Mouse (Mus musculus) lung, embryonic 14.5 days (tissue): Measurements from ENCODE around the gene Btnl4. TPM values are rescaled to one million over a fixed set of nuclear protein-coding genes. Genes with fewer than 3 reads are reported as not detected.
"Not testable (repeated sequence)": the region's sequence is repeated elsewhere in the genome, so short reads cannot be mapped to it uniquely, and the experiment has no call there.

Source experiments
- ATAC-seq: fragments of 200-750 bp; cut with Nextera tagmentation; 2 replicates; pipeline ENCODE4 v1.8.0; 2017; ENCODE audit warnings: mild to moderate bottlenecking, moderate TSS enrichment, moderate library complexity; ENCODE audit not compliant: insufficient read depth
- DNase-seq: peaks from one replicate; pipeline ENCODE4 v3.0.0-alpha.2; 2015
- H3K27ac ChIP-seq: fragments of 300-500 bp; sonication (generic); 2 replicates; pipeline ENCODE4 v1.5.1; 2014; ENCODE audit warnings: low read depth, mild to moderate bottlenecking, moderate library complexity
- H3K27me3 ChIP-seq: fragments of 300-500 bp; sonication (generic); 2 replicates; pipeline ENCODE4 v1.6.1; 2014; ENCODE audit warnings: low read length, control low read depth; ENCODE audit not compliant: insufficient read depth
- H3K36me3 ChIP-seq: fragments of 300-500 bp; sonication (generic); 2 replicates; pipeline ENCODE4 v1.6.1; 2014; ENCODE audit warnings: control low read depth; ENCODE audit not compliant: insufficient read depth
- H3K4me1 ChIP-seq: fragments of 300-500 bp; sonication (generic); 2 replicates; pipeline ENCODE4 v1.6.1; 2014; ENCODE audit warnings: antibody characterized with exemption, control low read depth; ENCODE audit not compliant: insufficient read depth
- H3K4me2 ChIP-seq: fragments of 300-500 bp; sonication (generic); 2 replicates; pipeline ENCODE4 v1.6.1; 2014; ENCODE audit warnings: mild to moderate bottlenecking
- H3K4me3 ChIP-seq: fragments of 300-500 bp; sonication (generic); 2 replicates; pipeline ENCODE4 v1.5.1; 2014; ENCODE audit warnings: low read depth, low read length
- H3K9ac ChIP-seq: fragments of 300-500 bp; sonication (generic); 2 replicates; pipeline ENCODE4 v1.6.1; 2014
- H3K9me3 ChIP-seq: fragments of 300-500 bp; sonication (generic); 2 replicates; pipeline ENCODE4 v1.6.1; 2016; ENCODE audit warnings: low read depth, low read length, control low read depth
- CTCF ChIP-seq: IDR thresholded peaks from 2 replicates; pipeline ENCODE4 v1.5.1; 2016; ENCODE audit warnings: antibody characterized with exemption, low read depth
- WGBS: fragments of 180-500 bp; shearing (Covaris S2); extraction: QIAGEN DNeasy Blood & Tissue Kit; methylation state at CpG from one replicate; pipeline ENCODE4 v1.1.7; 2014; 5-methylcytosine and 5-hydroxymethylcytosine counted together
- polyA plus RNA-seq: library from polyadenylated mRNA; unstranded; fragments of >200 nt; fragmentation: Nextera tagmentation; extraction: Ambion mirVana; gene quantifications from 2 replicates; pipeline ENCODE4 v1.2.1, GENCODE M21; 2014

Btnl4 gene
- polyA plus RNA-seq, 1 experiment from 2014 or later, result not detected

DNA sequence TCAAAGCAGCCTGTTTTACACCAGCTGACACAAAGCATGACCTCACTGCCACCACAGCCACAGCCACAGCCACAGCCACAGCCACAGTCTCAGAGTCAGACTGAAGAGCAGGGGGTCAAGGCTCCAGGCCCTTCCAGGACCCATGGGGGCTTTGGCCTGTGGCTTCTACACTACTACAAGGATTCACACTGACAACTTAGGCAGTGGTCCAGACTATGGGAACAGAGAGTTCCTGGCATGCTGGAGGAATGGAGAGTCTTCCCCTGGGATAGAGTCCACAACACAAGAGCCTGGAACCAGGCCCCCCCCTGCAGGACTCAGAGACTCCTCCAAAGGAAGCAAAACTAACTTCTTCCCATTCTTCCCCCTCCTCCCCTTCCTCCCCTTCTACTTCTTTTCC lies 30.5 kb upstream of the Btnl4 start:
- Histone ChIP-seq H3K9me3 (no peaks in the 10 kb centered on the region), H3K4me3 (no peak overlapping the region), H3K27me3 (no peaks in the 10 kb centered on the region), H3K4me1 (no peaks in the 10 kb centered on the region), H3K9ac (no peak overlapping the region), H3K27ac (no peak overlapping the region), H3K4me2 (no peak overlapping the region), H3K36me3 (no peaks in the 10 kb centered on the region)
- ATAC-seq (no peak), DNase-seq (no peak)
- no peak for TF ChIP-seq CTCF

- whole genome bisulfite sequencing, result 62% methylated on average over 2 of the region's 4 CpGs
- not testable (repeated sequence) for H3K9ac ChIP-seq, H3K4me1 ChIP-seq, H3K4me2 ChIP-seq, H3K4me3 ChIP-seq, H3K9me3 ChIP-seq, ATAC-seq, H3K36me3 ChIP-seq, H3K27me3 ChIP-seq, H3K27ac ChIP-seq, DNase-seq
Observed at GRCm38 (mm10) chr17:34497726-34498125, 20.6 kb upstream of the Btnl4 start.

DNA sequence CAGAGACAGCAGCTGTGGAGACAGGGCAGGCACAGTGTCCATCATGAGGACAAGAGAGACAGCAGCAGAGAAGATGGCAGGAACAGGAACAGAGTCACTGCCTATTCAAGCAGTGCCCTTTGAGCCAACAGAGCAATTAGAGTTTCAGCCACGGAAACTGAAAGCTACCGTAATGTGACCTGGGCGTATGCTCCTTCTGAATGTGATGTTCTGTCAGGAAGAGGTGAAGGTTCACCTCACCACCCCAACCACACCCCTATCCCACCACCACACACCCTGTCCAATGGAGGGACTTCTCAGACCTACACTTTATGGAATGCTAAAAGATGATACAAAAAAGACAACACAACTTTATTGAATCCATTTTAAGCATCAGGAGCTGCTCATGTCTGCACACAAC lies 20.2 kb upstream of the Btnl4 start:
- 78% methylated on average over 3 of the region's 3 CpGs for WGBS

DNA sequence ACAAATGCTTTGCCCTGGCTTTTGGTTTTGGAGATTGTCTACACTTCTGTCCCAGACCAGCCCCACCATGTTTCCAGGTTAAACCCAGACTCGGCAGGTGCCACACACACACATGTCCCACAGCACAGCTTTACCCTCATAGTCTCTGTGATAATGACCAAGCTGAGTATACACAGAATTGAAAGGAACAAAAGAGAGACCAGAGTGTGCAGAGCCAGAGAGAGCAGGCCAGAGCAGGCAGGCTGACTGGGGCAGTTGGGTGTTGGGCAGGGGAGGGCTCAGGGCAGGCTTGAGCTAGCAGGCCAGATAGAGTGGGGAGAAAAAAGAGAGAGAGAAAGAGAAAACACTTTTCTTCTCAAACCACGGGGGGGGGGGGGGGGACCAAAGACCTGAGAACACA lies 19.4 kb upstream of the Btnl4 start:
- WGBS, result 97% methylated on average over 1 of the region's 2 CpGs
- Histone ChIP-seq H3K4me2 (no peak overlapping the region), H3K27me3 (no peaks in the 10 kb centered on the region), H3K27ac (no peak overlapping the region), H3K9me3 (no peaks in the 10 kb centered on the region), H3K9ac (no peak overlapping the region), H3K36me3 (no peaks in the 10 kb centered on the region), H3K4me3 (no peak overlapping the region), H3K4me1 (no peaks in the 10 kb centered on the region)
- no peak for DNase-seq
- TF ChIP-seq CTCF, result no peak
- ATAC-seq, result no peak

More for the DNA sequence above, 20.2 kb upstream of the Btnl4 start:
- ATAC-seq, H3K27me3 ChIP-seq, H3K4me1 ChIP-seq, H3K9me3 ChIP-seq, DNase-seq, H3K4me2 ChIP-seq, H3K27ac ChIP-seq, H3K36me3 ChIP-seq, H3K4me3 ChIP-seq, H3K9ac ChIP-seq: not testable (repeated sequence)

- H3K27me3 ChIP-seq, ATAC-seq, H3K9me3 ChIP-seq, H3K9ac ChIP-seq, H3K36me3 ChIP-seq, H3K4me1 ChIP-seq, H3K27ac ChIP-seq, DNase-seq, H3K4me3 ChIP-seq, H3K4me2 ChIP-seq: not testable (repeated sequence)
- WGBS, result 75% methylated on average over 2 of the region's 2 CpGs
Observed at GRCm38 (mm10) chr17:34495156-34495555, 18.0 kb upstream of the Btnl4 start.

- DNase-seq, result no peak
- Histone ChIP-seq H3K4me3 (no peak overlapping the region), H3K27me3 (no peaks in the 10 kb centered on the region), H3K9ac (no peak overlapping the region), H3K4me2 (no peak overlapping the region), H3K27ac (no peak overlapping the region), H3K4me1 (no peaks in the 10 kb centered on the region), H3K36me3 (no peaks in the 10 kb centered on the region), H3K9me3 (no peaks in the 10 kb centered on the region)
- no peak for TF ChIP-seq CTCF
- ATAC-seq, result no peak
Observed at GRCm38 (mm10) chr17:34492796-34493195, 15.7 kb upstream of the Btnl4 start.

GRCm38 (mm10) chr17:34476427-34476826 lies 691 bp downstream of the Btnl4 start:
- H3K4me2 ChIP-seq, result no peak overlapping the region
- no peak overlapping the region for H3K4me3 ChIP-seq
- 86% methylated on average over 1 of the region's 2 CpGs for WGBS
- ATAC-seq (no peak), DNase-seq (no peak)
- no peak overlapping the region for H3K9ac ChIP-seq
- TF ChIP-seq CTCF, result no peak
- no peak overlapping the region for H3K27ac ChIP-seq
- H3K36me3 ChIP-seq, result no peaks in the 10 kb centered on the region
- no peaks in the 10 kb centered on the region for H3K27me3 ChIP-seq
- no peaks in the 10 kb centered on the region for H3K4me1 ChIP-seq
- no peaks in the 10 kb centered on the region for H3K9me3 ChIP-seq

DNA sequence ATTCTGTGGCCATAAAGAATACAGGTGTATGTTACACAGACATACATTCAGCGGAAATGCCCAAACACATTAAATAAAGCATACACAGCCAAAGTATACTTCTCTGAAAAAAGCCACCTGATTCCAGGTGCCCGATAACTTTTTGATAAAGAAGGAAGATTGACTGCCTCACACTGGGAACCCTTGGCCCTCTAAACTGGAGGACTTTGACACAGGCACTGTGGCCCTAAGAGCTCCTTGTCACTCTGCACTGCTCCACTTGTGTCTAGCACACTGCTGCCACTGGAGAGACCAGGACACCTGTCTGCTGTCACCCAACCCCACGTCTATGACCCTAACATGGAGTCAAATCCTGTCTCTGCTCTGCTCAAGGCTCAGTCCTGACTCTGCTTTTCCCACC lies 2.1 kb downstream of the Btnl4 start:
- no peaks in the 10 kb centered on the region for H3K9me3 ChIP-seq
- H3K4me3 ChIP-seq, result no peak overlapping the region
- H3K36me3 ChIP-seq, result no peaks in the 10 kb centered on the region
- WGBS, result 69% methylated on average over 3 of the region's 3 CpGs
- no peaks in the 10 kb centered on the region for H3K27me3 ChIP-seq
- TF ChIP-seq CTCF, result no peak
- no peak overlapping the region for H3K9ac ChIP-seq
- no peak for DNase-seq
- H3K4me2 ChIP-seq, result no peak overlapping the region
- no peaks in the 10 kb centered on the region for H3K4me1 ChIP-seq
- no peak overlapping the region for H3K27ac ChIP-seq
- ATAC-seq, result no peak
